Mouse (Mus musculus) C2C12 (cell line): Measurements from ENCODE around the gene Eaf2. TPM values are rescaled to one million over a fixed set of nuclear protein-coding genes. Genes with fewer than 3 reads are reported as not detected.

Source experiments
- H3K27me3 ChIP-seq: one replicate; pipeline ENCODE4 v1.6.1; 2011; ENCODE audit not compliant: control insufficient read depth, insufficient read depth, insufficient read length
- H3K36me3 ChIP-seq: one replicate; pipeline ENCODE4 v1.6.1; 2011; ENCODE audit not compliant: control insufficient read depth, insufficient read depth
- H3K4me3 ChIP-seq: one replicate; pipeline ENCODE4 v1.5.1; 2011; ENCODE audit warnings: mild to moderate bottlenecking, control low read depth; ENCODE audit not compliant: poor library complexity, insufficient read depth, severe bottlenecking
- H3K79me2 ChIP-seq: one replicate; pipeline ENCODE4 v1.6.1; 2011; ENCODE audit not compliant: control insufficient read depth, insufficient read depth
- H3K79me3 ChIP-seq: one replicate; pipeline ENCODE4 v1.6.1; 2011; ENCODE audit warnings: low read depth, control low read depth
- H3ac ChIP-seq: one replicate; pipeline ENCODE3; 2011; ENCODE audit warnings: low read depth; ENCODE audit not compliant: control insufficient read depth, insufficient read length
- CEBPB ChIP-seq: IDR thresholded peaks from one replicate; pipeline ENCODE4 v1.6.1; 2011; ENCODE audit warnings: low read depth, mild to moderate bottlenecking, control low read depth, moderate library complexity
- CTCF ChIP-seq: IDR thresholded peaks from one replicate; pipeline ENCODE4 v1.5.1; 2011; ENCODE audit not compliant: control insufficient read depth, insufficient read depth, insufficient read length
- FOSL1 ChIP-seq: IDR thresholded peaks from one replicate; pipeline ENCODE4 v1.8.0; 2011; ENCODE audit warnings: mild to moderate bottlenecking, low read length; ENCODE audit not compliant: poor library complexity, insufficient read depth, severe bottlenecking
- MAX ChIP-seq: IDR thresholded peaks from one replicate; pipeline ENCODE4 v1.6.1; 2011; ENCODE audit warnings: mild to moderate bottlenecking, control low read depth
- MYOD1 ChIP-seq: IDR thresholded peaks from one replicate; pipeline ENCODE4 v1.6.1; 2011; ENCODE audit warnings: low read depth; ENCODE audit not compliant: control insufficient read depth, insufficient read length
- MYOG ChIP-seq: IDR thresholded peaks from one replicate; pipeline ENCODE4 v1.6.1; 2011; ENCODE audit not compliant: control insufficient read depth, insufficient read length; ENCODE audit errors: extremely low read depth
- USF1 ChIP-seq: IDR thresholded peaks from one replicate; pipeline ENCODE4 v1.6.1; 2011; ENCODE audit warnings: low read depth, mild to moderate bottlenecking, control low read depth, moderate library complexity
- polyA plus RNA-seq: library from polyadenylated mRNA; unstranded; fragments of >200 nt; fragmentation: generic; extraction: Trizol; gene quantifications from one replicate; pipeline ENCODE4 v1.2.1, GENCODE M21; 2012; ENCODE audit warnings: missing spikeins

Eaf2 gene
- polyA plus RNA-seq, 1 experiment = 0.67 TPM

- Histone ChIP-seq H3K27me3 (no peaks in the 10 kb centered on the region), H3ac (peak overlapping the region; percentile 40), H3K4me3 (peak overlapping the region; percentile 59), H3K79me3 (no peaks in the 10 kb centered on the region), H3K36me3 (peaks cover 5% of the 10 kb centered on the region), H3K79me2 (peaks cover 10% of the 10 kb centered on the region)
- TF ChIP-seq CEBPB = no peak
- no peak for TF ChIP-seq FOSL1
- no peak for TF ChIP-seq USF1
- TF ChIP-seq MYOD1 = no peak
- no peak for TF ChIP-seq MAX
- TF ChIP-seq CTCF = no peak
- TF ChIP-seq MYOG = no peak
These were observed 46.0 kb downstream of the Eaf2 start for GRCm38 (mm10) chr16:36828820-36829219.

DNA sequence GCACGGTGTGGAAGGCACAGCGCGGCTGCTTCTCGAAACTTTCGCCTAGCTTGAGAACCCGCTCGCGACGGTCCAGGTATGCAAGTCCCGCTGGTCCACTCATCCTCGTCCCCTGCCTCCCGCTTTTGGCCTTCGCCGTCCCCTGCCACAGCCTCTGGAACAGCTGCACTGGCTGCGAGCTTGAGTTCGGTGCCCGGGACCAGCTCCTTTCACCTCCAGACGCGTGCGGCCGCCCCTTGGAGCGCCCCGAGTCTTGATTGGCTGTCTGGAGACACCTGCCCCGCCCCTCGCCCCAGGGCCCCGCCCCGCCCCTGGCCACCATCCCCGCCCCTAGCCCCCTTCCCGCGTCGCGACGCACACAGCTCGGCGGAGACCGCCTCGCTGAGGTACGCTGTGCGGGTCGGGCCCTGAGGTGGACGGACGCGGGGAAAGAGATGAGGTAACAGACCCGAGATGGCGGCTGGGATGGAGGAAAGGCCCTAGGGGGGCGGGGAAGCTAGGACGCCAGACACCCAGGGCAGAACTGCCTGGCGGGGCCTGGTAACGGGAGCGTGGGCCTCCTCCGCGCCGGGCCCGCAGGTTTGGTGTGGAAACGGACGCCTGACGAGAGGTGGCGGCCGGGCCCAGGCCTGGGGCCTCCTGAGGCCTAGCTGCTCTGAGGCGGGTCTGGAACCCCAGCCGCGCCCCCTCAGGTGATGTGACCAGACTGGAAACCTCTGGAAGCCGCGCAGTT is 46.6 kb downstream of the Eaf2 start, which contains the start of gene Iqcb1:
Iqcb1 (plus strand) TSS at position 332 of the 733 bp plus-strand sequence.
- Histone ChIP-seq H3K36me3 (peaks cover 5% of the 10 kb centered on the region), H3K27me3 (no peaks in the 10 kb centered on the region), H3K79me3 (no peaks in the 10 kb centered on the region), H3K79me2 (peaks cover 10% of the 10 kb centered on the region), H3K4me3 (peak within 1 kb of the TSS; percentile 59), H3ac (peak within 1 kb of the TSS; percentile 77)
- TF ChIP-seq MAX (peak; percentile 20), MYOD1 (no peak), USF1 (no peak), MYOG (no peak)

DNA sequence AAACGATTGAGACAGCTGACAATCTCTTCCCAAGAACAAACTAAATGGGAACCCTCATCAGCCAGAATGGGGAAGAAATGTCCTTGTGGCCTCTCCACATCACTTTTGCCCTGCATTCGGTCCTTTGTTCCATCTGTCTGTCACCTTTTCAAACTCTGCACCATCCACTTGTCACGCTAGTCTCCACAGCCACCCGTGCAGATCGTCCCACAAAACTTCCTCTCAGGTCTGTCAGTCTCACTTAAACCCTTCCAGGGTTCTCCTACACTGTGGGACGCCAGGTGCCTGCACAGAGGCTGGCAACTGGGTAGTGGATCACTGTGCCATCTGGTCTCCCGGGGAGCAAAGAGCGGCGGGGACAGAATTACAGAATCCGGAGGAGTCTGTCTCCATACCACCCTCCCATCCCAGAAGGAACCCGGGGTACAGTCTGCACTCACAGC is 47.2 kb downstream of the Eaf2 start:
- Histone ChIP-seq H3K27me3 (no peaks in the 10 kb centered on the region), H3K79me3 (no peaks in the 10 kb centered on the region), H3K79me2 (peaks cover 10% of the 10 kb centered on the region), H3ac (peak overlapping the region; percentile 41), H3K36me3 (peaks cover 5% of the 10 kb centered on the region), H3K4me3 (peak overlapping the region; percentile 59)
- no peak for TF ChIP-seq MYOD1
- TF ChIP-seq CTCF = no peak
- no peak for TF ChIP-seq MYOG
- TF ChIP-seq MAX = no peak
- TF ChIP-seq CEBPB = no peak
- TF ChIP-seq USF1 = no peak
- no peak for TF ChIP-seq FOSL1

DNA sequence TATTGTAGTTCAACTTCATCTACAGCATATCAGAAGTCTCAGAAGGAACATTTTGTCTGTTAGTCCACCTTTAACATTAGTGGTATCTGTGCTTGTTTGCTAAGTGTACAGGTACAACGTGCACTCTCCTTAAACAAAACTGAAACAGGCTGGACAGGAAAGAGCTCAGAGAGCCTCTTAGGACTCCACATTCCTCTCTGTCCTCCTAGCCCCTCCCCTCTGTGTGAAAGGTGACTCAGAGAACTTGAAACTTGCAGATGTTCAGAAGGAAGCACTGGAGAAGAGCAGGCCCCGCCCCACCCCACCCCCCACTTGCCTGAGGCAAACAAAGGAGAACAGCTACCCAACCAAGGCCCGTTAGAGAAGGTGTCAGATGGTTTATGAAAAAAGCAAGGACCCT is 53.3 kb downstream of the Eaf2 start:
- H3K27me3 ChIP-seq = no peaks in the 10 kb centered on the region
- H3K36me3 ChIP-seq = no peaks in the 10 kb centered on the region
- no peak overlapping the region for H3K4me3 ChIP-seq
- H3ac ChIP-seq = no peak overlapping the region
- H3K79me3 ChIP-seq = no peaks in the 10 kb centered on the region
- no peak for TF ChIP-seq MAX
- no peak for TF ChIP-seq FOSL1
- no peak for TF ChIP-seq MYOG
- no peaks in the 10 kb centered on the region for H3K79me2 ChIP-seq

DNA sequence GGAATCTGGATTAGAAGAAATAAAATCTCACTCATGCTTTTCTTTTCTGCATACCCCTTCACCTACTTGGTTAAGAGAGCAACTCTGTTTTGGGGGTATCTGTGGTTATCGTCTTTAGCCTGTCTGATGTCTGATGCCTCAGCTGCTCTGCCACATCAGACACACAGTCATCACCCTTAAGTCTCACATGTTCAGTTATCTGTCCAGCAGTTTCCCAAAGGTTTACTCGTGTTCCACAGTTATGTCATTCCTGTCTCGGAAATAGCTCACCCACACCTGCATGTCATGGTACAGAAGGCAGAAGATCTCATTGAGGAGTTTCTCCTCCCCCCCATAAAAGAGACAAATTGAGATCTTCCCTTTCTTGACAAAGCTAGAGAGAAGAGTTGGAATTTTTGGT is 54.1 kb downstream of the Eaf2 start:
- Histone ChIP-seq H3K79me2 (no peaks in the 10 kb centered on the region), H3K36me3 (no peaks in the 10 kb centered on the region), H3ac (no peak overlapping the region), H3K4me3 (no peak overlapping the region), H3K79me3 (no peaks in the 10 kb centered on the region), H3K27me3 (no peaks in the 10 kb centered on the region)
- TF ChIP-seq MYOD1 (peak; percentile 42), FOSL1 (no peak)

- Histone ChIP-seq H3K4me3 (no peak overlapping the region), H3K79me3 (no peaks in the 10 kb centered on the region), H3K27me3 (no peaks in the 10 kb centered on the region)
These were observed 54.8 kb downstream of the Eaf2 start for GRCm38 (mm10) chr16:36820016-36820415.

More at GRCm38 (mm10) chr16:36820016-36820415, 54.8 kb downstream of the Eaf2 start:
- Histone ChIP-seq H3K36me3 (no peaks in the 10 kb centered on the region), H3K79me2 (no peaks in the 10 kb centered on the region), H3ac (no peak overlapping the region)
- no peak for TF ChIP-seq MYOD1
- no peak for TF ChIP-seq MAX
- no peak for TF ChIP-seq CTCF
- TF ChIP-seq USF1 = no peak
- TF ChIP-seq FOSL1 = no peak
- no peak for TF ChIP-seq CEBPB
- no peak for TF ChIP-seq MYOG
